Mouse (Mus musculus): ENCODE results near the gene Sbno2.

The Sbno2 gene

GRCm38 (mm10) chr10:80141786-80142529, 36.6 kb upstream of the Sbno2 start:
- in situ Hi-C loops (cut with MboI), result no loop called here

- in situ Hi-C loops (cut with MboI), result no loop called here
These were observed 35.9 kb upstream of the Sbno2 start for GRCm38 (mm10) chr10:80141243-80141642.

- in situ Hi-C loops (cut with MboI), result no loop called here
These were observed 35.3 kb upstream of the Sbno2 start, which contains the start of gene Cbarp for GRCm38 (mm10) chr10:80140666-80141035. Gene Cbarp (minus strand): TSS chr10:80140835.

GRCm38 (mm10) chr10:80139975-80140665, 34.7 kb upstream of the Sbno2 start:
- in situ Hi-C loops (cut with MboI), result no loop called here

- in situ Hi-C loops (cut with MboI), result no loop called here
These were observed 34.0 kb upstream of the Sbno2 start for GRCm38 (mm10) chr10:80139439-80139775.

GRCm38 (mm10) chr10:80138553-80139438, 33.4 kb upstream of the Sbno2 start, which contains the start of gene Atp5d:
Gene Atp5d (plus strand): TSS chr10:80138632.
- in situ Hi-C loops (cut with MboI), result no loop called here

- in situ Hi-C loops (cut with MboI), result no loop called here
These were observed 32.5 kb upstream of the Sbno2 start for GRCm38 (mm10) chr10:80137626-80138552.

GRCm38 (mm10) chr10:80136952-80137625, 31.7 kb upstream of the Sbno2 start:
- in situ Hi-C loops (cut with MboI), result no loop called here

GRCm38 (mm10) chr10:80136179-80136951, 31.0 kb upstream of the Sbno2 start:
- in situ Hi-C loops (cut with MboI), result no loop called here

- in situ Hi-C loops (cut with MboI), result no loop called here
These were observed 30.3 kb upstream of the Sbno2 start for GRCm38 (mm10) chr10:80135641-80136040.

- in situ Hi-C loops (cut with MboI), result no loop called here
These were observed 29.8 kb upstream of the Sbno2 start for GRCm38 (mm10) chr10:80135161-80135560.

GRCm38 (mm10) chr10:80134421-80134820, 29.1 kb upstream of the Sbno2 start:
- in situ Hi-C loops (cut with MboI), result no loop called here

- in situ Hi-C loops (cut with MboI), result no loop called here
These were observed 28.0 kb upstream of the Sbno2 start for GRCm38 (mm10) chr10:80133226-80133849.

- in situ Hi-C loops (cut with MboI), result no loop called here
These were observed 26.6 kb upstream of the Sbno2 start for GRCm38 (mm10) chr10:80131952-80132350.

GRCm38 (mm10) chr10:80131316-80131951, 26.1 kb upstream of the Sbno2 start:
- in situ Hi-C loops (cut with MboI), result no loop called here

GRCm38 (mm10) chr10:80130403-80131031, 25.1 kb upstream of the Sbno2 start:
- in situ Hi-C loops (cut with MboI), result no loop called here

GRCm38 (mm10) chr10:80129846-80130245, 24.5 kb upstream of the Sbno2 start:
- in situ Hi-C loops (cut with MboI), result no loop called here

- in situ Hi-C loops (cut with MboI), result no loop called here
These were observed 22.5 kb upstream of the Sbno2 start for GRCm38 (mm10) chr10:80127920-80128319.

Measured in mature B cell (primary cell).